Mouse (Mus musculus): ENCODE results near the gene Mgarp.

DNA sequence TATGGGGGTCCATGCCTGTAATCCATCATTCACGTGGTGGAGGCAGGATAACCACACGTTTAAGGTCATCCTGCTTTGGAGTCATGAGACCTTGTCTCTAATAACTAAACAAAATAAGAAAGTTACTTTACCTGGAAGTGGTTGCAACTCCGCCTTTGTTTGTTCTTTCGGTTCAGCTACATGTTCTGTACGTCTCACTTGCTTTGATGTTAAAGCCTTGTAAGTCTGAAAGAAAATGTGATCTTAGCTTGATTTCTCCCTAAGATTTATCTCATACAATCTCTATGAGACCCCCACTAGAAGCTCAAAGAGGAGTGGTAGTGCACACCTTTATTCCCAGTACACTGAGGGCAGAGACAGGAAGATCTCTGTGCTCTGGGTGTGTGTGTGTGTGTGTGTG is 5.4 kb downstream of the Mgarp start:
- no peak for TF ChIP-seq CTCF (IDR thresholded peaks at IDR 0.05; ENCODE audit: extremely low read depth, insufficient read depth, low read length)
- no peak for TF ChIP-seq POLR2A (IDR thresholded peaks at IDR 0.05; ENCODE audit: extremely low read depth, insufficient read depth, low read length)
